Mouse (Mus musculus): ENCODE results near the gene Idi1.
"Not testable (repeated sequence)": the region's sequence is repeated elsewhere in the genome, so short reads cannot be mapped to it uniquely, and the experiment has no call there.

The Idi1 gene

DNA sequence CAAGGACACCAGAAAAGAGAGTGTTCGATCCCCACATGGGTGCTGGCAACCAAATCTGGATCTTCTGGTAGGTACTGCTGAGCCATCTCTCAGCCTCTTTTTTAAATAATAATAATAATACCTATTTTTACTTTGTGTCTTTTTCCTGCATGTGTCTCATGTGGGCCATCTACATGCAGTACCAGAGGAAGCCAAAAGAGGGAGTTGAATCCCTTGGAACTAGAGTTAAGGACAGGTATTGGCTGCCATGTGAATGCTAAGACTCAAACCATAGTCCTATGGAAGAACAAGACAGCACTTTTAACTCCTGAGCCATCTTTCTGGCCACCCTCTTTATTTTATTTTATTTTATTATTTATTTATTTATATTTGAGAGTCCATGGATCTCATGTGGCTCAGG is 3.3 kb downstream of the Idi1 start:
- DNase-seq (ENCODE audit: low read depth) = peak; percentile 8

DNA sequence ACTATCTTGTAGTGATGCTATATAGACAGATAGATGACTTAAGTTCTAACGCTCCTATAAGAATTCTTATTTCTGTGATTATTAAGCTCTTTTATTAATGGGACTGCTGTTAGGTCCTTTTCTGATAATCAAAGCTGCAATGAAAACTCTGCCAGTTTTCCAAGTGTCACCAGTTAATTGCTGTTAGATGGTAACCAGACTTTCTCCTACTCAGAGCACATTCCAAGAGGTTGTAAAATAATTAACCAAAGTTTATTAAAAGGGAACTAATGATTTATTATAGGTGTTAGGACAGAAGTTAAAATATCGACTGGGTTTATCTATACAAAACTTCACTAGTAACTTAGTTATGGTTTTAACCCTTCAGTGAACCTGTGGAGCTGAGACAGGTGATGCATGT is 20.7 kb downstream of the Idi1 start:
- not testable (repeated sequence) for DNase-seq (ENCODE audit: low read depth)

DNA sequence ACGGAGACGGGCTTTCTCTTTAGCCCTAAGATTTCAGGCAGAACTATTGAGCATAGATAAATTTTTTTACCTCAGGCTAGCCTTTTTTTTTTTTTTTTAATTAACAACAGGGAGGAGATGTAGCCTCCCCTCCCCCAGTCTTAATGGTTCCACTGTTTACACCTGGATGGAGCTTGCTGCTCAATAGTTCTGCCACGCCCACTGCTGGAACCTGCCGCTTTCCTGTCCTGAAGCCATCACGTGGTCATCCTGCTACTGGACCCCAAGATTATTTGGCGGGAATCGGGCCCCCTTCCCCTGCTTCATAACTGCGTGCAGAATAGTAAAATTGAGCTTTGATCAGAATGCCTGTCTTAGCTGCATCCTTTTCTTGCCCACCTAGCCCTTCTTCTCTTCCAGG is 28.6 kb downstream of the Idi1 start:
- DNase-seq (ENCODE audit: low read depth) = not testable (repeated sequence)

DNA sequence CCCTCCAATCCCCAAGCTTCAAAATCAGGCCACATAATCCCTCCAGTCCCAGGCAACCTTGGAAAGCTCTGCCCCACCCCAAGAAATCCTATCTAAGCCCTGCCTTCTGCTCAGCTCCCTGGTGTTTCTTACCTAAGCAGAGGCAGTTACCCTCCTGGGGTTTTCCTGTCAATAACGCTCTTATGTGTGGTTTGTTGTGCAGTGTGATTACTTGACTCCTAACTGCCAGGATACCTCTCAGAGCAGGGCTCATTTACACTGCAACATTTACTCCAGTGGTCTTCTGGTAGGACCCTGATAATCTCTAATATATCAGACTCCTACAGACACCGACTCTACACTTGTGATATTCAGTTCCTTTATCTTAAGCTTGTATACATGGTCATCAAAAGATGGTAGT is 48.2 kb downstream of the Idi1 start:
- no peak for DNase-seq (ENCODE audit: low read depth)

DNA sequence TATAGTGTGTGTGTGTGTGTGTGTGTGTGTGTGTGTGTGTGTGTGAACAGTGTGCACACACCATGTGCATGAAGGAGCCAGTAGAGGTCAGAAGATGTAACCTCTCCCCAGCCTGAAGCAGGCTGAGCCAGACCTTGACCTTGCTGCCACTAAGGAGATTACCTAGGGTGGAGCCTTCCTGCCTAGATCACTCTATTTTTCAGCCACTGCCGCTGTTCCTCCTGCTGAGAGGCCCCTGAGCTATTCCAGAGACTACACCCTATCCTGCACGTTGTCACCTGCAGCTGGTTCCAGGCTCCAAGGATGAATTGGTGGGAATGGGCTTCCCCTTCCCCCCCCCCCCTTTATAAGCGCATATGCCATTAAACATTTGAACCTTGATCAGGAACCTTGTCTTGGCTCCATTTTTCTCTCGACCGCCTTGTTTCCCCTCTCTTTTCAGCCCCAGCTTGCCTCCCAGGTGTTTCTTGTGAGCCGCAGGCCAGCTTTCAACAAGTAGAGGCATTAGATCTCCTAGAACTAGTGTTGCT is 52.4 kb downstream of the Idi1 start:
- DNase-seq (ENCODE audit: low read depth) = not testable (repeated sequence)

DNA sequence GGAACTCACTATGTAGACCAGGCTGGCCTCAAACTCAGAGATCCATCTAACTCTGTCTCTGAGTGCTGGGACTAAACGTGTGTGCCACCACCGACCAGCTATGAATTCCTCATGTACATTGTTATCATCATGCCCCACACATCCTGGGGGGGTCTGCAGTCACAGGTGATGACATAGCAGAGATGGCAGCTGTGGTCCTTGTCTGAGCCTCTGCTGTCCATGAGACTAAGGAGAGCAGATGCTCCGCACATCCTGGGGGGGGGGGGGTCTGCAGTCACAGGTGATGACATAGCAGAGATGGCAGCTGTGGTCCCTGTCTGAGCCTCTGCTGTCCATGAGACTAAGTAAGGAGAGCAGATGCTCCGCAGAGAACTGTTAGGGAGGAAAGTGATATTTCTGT is 55.8 kb downstream of the Idi1 start:
- not testable (repeated sequence) for DNase-seq (ENCODE audit: low read depth)

DNA sequence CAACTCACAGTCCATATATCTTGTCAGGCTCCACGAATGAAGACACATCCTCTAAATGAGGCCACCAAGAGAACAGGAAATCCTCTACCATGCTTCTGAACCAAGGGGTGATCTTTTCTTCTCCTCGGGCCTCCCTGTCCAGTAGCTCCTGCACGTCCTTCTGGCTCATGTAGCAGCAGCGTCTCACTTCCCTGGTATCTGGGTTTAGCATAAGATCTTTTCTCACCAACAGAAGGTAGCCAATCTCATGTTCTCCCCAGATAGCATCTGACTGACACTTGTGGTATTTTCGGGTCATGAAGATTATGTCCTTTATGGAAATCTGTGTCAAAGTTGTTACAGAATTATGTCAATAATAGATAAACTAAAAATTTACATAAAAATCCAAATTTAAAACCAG is 56.4 kb downstream of the Idi1 start:
- DNase-seq (ENCODE audit: low read depth) = not testable (repeated sequence)

Data from fibroblast of lung, adult 2 months (primary cell).